Mouse (Mus musculus): Measurements from ENCODE around the gene Smarca2.
"Not testable (repeated sequence)": the region's sequence is repeated elsewhere in the genome, so short reads cannot be mapped to it uniquely, and the experiment has no call there.

DNA sequence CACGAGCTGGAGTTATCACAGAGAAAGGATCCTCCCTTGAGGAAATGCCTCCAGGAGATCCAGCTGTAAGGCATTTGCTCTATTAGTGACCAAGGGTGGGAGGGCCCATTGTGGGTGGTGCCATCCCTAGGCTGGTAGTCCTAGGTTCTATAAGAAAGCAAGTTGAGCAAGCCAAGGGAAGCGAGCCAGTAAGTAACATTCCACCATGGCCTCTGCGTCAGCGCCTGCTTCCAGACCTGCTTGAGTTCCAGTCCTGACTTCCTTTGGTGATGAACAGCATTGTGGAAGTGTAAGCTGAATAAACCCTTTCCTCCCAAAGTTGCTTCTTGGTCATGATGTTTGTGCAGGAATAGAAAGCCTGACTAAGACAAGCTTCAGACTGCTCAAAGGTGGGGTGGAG, 140.2 kb downstream of the Smarca2 start:
- not testable (repeated sequence) for TF ChIP-seq CTCF (conservative IDR thresholded peaks at IDR 0.05; ENCODE audit: low read length); POU5F1 (IDR thresholded peaks at IDR 0.05; ENCODE audit: borderline replicate concordance, low read length)

All from E14TG2a.4 (cell line).